Mouse (Mus musculus) adrenal gland (tissue): ENCODE data around the gene U2surp.
"Not testable (repeated sequence)": the region's sequence is repeated elsewhere in the genome, so short reads cannot be mapped to it uniquely, and the experiment has no call there.

Source experiments
- intact Hi-C: fragments of 180-260 bp; cut with DNase I; formaldehyde crosslinking; loops from one replicate; pipeline ENCODE4 v1.15.1; 2025

Gene U2surp

GRCm38 (mm10) chr9:95478443-95478842, 33.4 kb downstream of the U2surp start:
- intact Hi-C loops = no loop called here

- intact Hi-C loops = no loop called here
Observed at GRCm38 (mm10) chr9:95472926-95473325, 38.9 kb downstream of the U2surp start.

GRCm38 (mm10) chr9:95469011-95469576, 42.7 kb downstream of the U2surp start:
- intact Hi-C loops = not testable (repeated sequence)

- intact Hi-C loops = no loop called here
Observed at GRCm38 (mm10) chr9:95464028-95464427, 47.8 kb downstream of the U2surp start.

GRCm38 (mm10) chr9:95451931-95452330, 59.9 kb downstream of the U2surp start:
- intact Hi-C loops = no loop called here

GRCm38 (mm10) chr9:95450586-95450985, 61.2 kb downstream of the U2surp start:
- intact Hi-C loops = no loop called here

- intact Hi-C loops = no loop called here
Observed at GRCm38 (mm10) chr9:95442321-95442731, 69.5 kb downstream of the U2surp start.

- intact Hi-C loops = no loop called here
Observed at GRCm38 (mm10) chr9:95437883-95438282, 73.9 kb downstream of the U2surp start.

GRCm38 (mm10) chr9:95436294-95436613, 75.5 kb downstream of the U2surp start:
- intact Hi-C loops = no loop called here

- intact Hi-C loops = no loop called here
Observed at GRCm38 (mm10) chr9:95435506-95436293, 76.1 kb downstream of the U2surp start.

GRCm38 (mm10) chr9:95428277-95428676, 83.5 kb downstream of the U2surp start:
- intact Hi-C loops = no loop called here

GRCm38 (mm10) chr9:95413911-95414310, 97.9 kb downstream of the U2surp start:
- intact Hi-C loops = no loop called here

- intact Hi-C loops = no loop called here
Observed at GRCm38 (mm10) chr9:95412047-95412446, 99.7 kb downstream of the U2surp start.

GRCm38 (mm10) chr9:95407586-95408220, 104.1 kb downstream of the U2surp start:
- intact Hi-C loops = loop anchor here (5.0 to 10.0 kb wide), 3 partner anchors 185 to 540 kb away; no protein-coding TSS in a partner anchor
